Mouse (Mus musculus): ENCODE measurements at regions not wholly inside any gene's neighbourhood (a gene's known extent, or its start where the extent isn't known, plus 50 kb on each side); places are given as distances from the start of the nearest gene placed in this dataset.

DNA sequence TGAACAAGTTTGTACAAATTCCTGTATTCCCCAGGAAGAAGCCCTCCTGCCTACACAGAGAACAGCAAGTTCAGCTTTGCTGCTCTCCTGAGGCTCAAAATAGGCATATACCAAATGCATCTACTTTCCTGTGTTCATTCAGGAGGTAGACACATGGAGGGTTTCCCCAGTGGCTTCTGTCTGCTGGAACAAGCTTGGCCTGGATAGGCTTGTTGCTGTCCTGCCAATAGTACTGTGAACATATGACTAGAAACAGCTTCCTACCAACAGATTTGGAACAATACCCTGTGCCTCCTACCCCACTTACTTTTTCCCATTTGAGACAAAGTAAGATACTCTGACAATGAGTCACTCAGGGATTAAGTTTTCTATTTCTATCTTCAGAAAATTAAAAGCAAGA is 93.8 kb upstream of the Wdpcp start:
- no peak for ATAC-seq (replicated peaks; ENCODE audit: insufficient number of reproducible peaks, low FRiP score, low TSS enrichment, poor library complexity, severe bottlenecking)

DNA sequence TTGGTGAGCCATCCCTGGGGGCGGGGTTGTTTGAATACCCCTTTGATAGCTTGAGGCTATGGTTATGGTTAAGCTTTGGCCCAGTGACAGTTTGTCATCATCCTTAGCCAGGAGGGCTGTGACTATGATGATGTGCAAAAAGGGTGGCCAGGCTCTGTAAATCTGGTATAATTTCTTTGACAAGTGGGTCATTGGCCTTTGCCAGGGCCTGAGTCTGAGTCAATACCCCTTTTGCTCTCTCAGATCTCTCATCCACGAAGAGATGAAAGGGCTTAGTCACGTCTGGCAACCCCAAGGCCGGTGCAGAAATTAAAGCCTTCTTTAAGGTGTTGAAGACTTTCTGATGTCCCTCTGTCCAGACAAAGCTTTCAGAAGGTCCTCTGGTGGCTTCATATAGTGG is 99.7 kb upstream of the Ugp2 start:
- ATAC-seq (replicated peaks; ENCODE audit: insufficient number of reproducible peaks, low FRiP score, low TSS enrichment, poor library complexity, severe bottlenecking) = no peak

DNA sequence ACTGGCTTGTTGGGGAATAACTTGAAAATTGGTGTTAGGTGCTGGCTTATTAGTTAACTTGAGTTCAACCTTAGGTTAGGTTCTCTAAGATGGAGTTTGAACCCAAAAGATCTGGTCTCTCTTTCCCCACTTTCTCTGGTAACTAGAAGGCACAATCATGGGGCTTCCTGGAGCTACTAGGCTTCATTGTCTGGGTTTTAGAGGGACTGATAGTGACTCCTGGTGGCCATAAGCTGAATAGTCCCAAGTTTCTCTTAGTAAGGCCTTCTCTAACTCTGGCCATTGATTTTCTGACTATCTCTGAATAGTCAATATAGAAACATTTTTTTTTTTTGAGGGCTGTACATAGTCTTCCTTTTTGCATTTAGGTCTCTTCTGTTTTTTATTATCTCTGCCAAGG is 97.5 kb upstream of the Ugp2 start:
- no peak for ATAC-seq (replicated peaks; ENCODE audit: insufficient number of reproducible peaks, low FRiP score, low TSS enrichment, poor library complexity, severe bottlenecking)

DNA sequence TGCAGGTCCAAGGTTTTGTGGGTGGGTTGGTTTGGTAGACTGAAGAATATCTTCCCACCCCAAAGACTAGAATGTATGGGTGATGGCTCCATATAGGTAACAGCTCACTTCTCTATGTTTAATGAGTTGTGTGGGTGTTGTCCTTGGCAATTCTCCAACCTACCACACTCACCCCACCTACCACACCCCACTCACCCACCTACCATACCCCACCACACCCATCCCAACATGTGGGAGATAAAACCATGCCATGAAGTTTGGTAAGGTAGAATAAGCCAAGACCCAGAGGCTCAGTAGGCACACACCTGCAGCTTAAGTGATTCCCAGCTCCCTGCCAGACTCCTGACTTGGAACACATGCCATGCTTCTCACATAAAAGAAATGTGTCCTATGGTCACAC is 89.0 kb upstream of the Ugp2 start:
- no peak for ATAC-seq (replicated peaks; ENCODE audit: insufficient number of reproducible peaks, low FRiP score, low TSS enrichment, poor library complexity, severe bottlenecking)

DNA sequence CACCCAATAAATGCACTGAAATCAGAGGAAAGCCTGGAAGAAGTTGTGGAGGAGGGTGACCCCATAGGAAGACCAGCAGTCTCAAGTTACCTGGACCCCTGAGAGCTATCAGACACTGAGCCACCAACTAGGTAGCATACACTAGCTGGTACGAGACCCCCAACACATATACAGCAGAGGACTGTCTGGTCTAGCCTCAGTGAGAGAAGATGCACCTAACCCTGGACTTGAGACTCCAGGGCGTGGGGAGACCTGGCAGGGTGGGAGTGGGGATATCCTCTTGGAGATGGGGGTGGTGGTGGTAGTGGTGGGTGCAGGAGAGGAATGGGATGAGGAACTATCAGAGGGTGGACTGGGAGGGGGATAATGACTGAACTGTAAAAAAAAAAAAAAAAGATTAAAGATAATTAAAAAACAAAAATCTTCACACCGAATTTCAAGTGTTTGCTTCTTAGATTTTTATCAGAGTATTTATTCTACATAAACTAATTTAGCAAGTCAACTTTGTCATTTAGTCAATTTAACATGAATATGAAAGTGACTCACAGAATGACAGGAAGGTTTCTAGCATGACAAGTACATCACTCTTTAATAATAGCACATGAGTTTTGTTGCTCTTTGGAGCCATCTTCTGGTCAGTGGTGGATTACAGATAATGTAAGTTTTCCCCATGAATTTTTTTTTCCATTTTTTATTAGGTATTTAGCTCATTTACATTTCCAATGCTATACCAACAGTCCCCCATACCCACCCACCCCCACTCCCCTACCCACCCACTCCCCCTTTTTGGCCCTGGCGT is 82.5 kb upstream of the Ugp2 start:
- peak; percentile 75 for ATAC-seq (replicated peaks; ENCODE audit: insufficient number of reproducible peaks, low FRiP score, low TSS enrichment, poor library complexity, severe bottlenecking)

DNA sequence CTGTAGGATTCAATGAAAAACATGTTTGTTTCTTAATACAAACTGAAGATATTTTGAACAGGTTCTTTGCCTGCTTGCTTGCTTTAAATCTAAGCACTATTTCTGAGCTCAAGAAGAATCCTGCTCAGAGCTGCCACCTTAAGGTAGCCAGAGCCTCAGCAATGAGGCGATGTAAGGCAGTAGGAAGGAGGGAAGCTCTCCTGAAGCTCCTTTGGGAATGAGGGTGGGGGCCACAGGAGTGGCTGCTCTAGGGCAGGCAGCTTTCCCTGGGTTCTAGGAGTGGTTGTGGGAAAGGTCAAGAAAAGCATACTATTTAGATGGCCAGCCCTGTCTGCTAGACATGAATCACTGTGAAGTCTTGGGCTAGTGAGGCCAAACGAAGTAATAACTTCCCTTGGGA is 62.7 kb upstream of the Ugp2 start:
- ATAC-seq (replicated peaks; ENCODE audit: insufficient number of reproducible peaks, low FRiP score, low TSS enrichment, poor library complexity, severe bottlenecking) = no peak

DNA sequence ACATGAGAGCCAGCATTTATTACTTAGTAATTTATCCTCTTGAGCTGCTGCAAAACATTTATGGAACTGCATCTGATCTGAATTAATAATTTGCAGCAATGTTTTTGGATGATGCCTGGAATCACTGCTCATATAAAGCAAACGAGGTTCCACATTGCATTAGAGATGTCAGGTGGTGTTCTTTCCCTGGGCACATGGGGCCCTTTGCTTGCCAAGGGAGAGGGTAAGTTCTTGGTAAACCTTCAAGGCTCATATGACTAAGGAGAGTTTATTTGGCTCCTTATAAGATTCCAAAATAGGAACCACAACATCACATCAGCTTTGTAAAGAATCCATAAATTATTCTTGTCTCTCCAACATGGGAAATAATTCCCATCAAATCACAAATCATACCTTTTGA is 59.0 kb upstream of the Ugp2 start:
- no peak for ATAC-seq (replicated peaks; ENCODE audit: insufficient number of reproducible peaks, low FRiP score, low TSS enrichment, poor library complexity, severe bottlenecking)

DNA sequence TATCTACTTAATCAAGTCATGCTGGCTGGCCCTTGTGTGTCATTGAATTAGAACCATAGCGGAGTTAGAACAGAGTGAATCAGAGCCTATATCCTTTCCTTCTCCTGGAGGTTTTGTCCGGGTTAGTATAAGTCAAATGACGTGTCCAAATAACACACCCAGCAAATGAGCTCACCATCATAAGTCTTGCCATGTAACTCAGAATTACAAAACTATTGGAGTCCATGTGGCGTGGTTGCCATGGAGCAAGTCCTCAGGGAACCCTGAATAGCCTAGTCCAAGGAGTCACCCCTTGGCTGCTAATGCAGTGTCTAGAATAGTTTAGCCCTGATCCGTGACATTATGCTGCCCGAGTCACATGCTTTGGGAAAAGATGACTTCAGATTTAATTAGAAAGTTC is 57.7 kb upstream of the Ugp2 start:
- no peak for ATAC-seq (replicated peaks; ENCODE audit: insufficient number of reproducible peaks, low FRiP score, low TSS enrichment, poor library complexity, severe bottlenecking)

DNA sequence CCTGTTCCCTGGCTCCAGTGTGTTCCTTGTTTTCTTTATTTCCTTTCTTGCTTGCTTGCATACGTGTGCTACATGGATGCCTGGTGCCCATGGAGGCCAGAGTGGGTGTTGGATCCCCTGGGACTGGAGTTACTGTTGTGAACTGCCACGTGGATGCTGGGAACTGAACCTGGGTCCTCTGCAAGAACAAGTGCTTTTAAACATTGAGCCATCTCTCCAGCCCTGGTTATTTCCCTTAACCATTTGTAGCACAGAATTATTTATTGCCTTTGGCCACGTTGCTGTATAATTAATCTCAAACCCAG is 57.0 kb upstream of the Ugp2 start:
- ATAC-seq (replicated peaks; ENCODE audit: insufficient number of reproducible peaks, low FRiP score, low TSS enrichment, poor library complexity, severe bottlenecking) = no peak

DNA sequence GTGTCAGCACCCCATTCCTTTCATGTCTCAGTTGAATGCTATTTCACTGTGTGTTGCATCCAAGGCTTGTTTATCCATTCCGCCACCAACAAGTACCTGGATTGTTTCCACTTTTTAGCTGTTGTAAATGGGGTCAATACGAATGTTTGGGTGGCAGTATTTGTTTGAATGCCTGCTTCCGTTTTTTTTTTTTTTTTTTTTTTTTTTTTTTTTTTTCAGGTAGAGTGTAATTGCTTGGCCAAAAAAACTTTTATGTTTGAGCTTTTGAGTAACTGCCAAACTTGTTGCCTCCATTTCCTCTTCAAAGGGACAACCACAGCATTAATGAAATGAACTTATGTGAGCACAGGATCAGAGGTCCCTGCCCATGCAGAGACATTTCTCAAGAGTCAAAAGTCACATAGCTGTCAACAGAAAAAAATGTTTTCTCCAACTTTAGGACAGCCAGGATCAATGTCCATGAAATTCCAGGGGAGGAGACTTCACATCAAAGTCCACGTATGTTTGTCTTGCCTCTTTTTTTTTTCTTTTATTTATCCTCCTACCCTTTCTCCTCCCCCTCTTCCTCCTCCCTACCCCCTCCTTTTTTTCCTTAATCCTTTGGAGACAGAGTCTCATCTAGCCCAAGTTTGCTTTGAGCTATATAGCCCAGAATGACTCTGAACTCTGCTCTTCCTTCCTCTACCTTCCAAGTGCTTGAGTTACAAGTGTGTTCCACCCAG is 56.5 kb upstream of the Ugp2 start:
- no peak for ATAC-seq (replicated peaks; ENCODE audit: insufficient number of reproducible peaks, low FRiP score, low TSS enrichment, poor library complexity, severe bottlenecking)

DNA sequence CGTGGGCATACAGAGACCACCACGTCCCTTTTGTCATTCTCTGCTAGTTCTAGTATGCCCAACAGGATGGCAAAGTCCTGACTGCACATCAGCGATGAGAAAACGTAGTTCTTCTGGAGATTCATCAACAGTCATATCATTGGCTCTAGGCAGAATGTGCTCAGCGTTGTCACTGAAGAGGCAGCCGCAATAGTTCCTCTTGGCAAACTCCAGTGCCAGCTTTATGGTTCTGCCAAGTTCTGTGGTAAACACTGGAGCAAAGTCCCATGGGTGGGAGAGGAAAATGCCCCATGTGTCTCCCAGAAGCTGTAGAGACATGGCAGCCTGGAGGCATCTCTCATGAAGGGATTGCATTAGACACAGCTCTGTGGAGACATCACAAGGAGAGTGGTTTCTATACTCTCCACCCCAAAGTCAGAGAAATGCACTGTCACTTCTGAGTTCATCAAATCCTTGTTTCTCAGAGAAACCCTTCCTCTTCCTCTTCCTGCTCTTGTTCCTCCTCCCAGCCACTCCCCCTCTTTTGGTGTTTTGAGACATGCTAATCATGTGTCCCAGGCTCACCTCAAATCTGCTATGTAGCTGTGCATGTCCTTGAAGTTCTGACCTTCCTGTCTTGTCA is 54.6 kb upstream of the Ugp2 start:
- ATAC-seq (replicated peaks; ENCODE audit: insufficient number of reproducible peaks, low FRiP score, low TSS enrichment, poor library complexity, severe bottlenecking) = peak; percentile 70

DNA sequence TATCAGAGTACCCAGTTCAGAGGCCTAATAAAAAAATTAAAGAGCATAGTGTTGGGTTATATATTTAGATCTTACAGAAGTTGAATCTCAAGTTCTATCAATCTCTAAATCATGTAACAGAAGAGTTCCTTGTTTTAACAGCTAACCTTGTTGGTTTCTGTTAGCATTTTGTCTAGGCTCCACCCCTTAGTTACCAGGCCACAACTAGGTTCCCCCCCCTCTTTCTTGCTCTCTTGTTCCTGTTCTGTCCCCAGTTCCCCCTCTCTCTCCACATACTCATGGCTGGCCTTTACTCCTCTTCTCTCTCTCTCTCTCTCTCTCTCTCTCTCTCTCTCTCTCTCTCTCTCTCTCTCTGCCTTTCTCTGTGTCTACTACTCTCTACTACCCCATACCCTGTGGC is 53.3 kb upstream of the Ugp2 start:
- ATAC-seq (replicated peaks; ENCODE audit: insufficient number of reproducible peaks, low FRiP score, low TSS enrichment, poor library complexity, severe bottlenecking) = peak; percentile 76

DNA sequence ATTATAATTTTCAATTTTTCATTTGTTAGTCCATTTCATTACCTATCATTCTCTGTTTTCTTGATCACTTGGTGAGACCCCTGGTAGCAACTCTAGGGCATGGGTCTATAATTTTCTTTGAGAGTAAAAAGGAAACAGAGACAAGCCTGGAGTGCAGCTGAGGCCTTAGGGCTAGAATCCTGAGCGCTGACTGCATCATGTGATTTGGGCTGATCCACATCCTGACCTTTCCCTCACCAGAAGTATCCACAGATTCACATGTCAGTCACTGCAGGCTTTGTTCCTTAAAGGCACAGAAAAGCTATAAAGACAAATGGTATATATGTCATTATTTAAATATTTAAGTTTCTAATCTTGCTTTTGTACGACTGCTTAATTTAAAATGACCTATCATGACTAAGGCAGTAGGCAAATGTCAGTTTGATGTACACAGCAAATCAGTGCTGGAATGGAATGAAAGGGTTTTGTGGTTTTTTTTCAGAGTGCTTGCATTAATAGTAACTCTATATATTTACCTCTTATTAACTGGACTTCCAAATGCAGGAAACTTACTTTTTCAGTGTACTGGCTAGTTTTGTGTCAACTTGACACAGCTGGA is 51.4 kb upstream of the Ugp2 start:
- no peak for ATAC-seq (replicated peaks; ENCODE audit: insufficient number of reproducible peaks, low FRiP score, low TSS enrichment, poor library complexity, severe bottlenecking)
